ENCODE assay signal across 24 mouse cellular contexts in genomic region chr1:62991021-62991420, GRCm38 (mm10).
DNase-seq lines count a peak whose midpoint lies in the region; ATAC-seq and TF ChIP-seq lines count a peak whose summit lies in the region.
"Had no signal": no experiment of that assay in that cellular context is flagged by ENCODE, and none has a peak within 500 bp of the region (broad histone marks: within the 10 kb centered on the region; RNA-seq: fewer than 3 reads in every experiment).

No protein-coding gene starts in this region.

- H3K9ac ChIP-seq in embryonic facial prominence, embryonic 12.5 days, result no peak overlapping the region
- no peak overlapping the region for H3K9ac ChIP-seq in intestine, embryonic 14.5 days (ENCODE audit: low read length)
- no peak overlapping the region for H3K9ac ChIP-seq in intestine, postnatal 0 days (ENCODE audit: low read depth, low read length)
- H3K9ac ChIP-seq in CH12.LX (ENCODE audit: insufficient read depth, low read depth), result no peak overlapping the region
- H3K9ac ChIP-seq: forebrain, embryonic 13.5 days; forebrain, embryonic 15.5 days; forebrain, postnatal 0 days had no signal

- H3K4me2 ChIP-seq in embryonic facial prominence, embryonic 12.5 days (replicated peaks), result no peak overlapping the region
- H3K4me2 ChIP-seq in intestine, embryonic 14.5 days (ENCODE audit: low read length), result no peak overlapping the region
- H3K4me2 ChIP-seq in intestine, postnatal 0 days (replicated peaks; ENCODE audit: low read depth), result no peak overlapping the region
- peak overlapping the region; percentile 29; the same call in 1 of the 2 replicates for H3K4me2 ChIP-seq in CH12.LX (ENCODE audit: insufficient read depth, low read depth, poor library complexity, severe bottlenecking)
- H3K4me2 ChIP-seq: forebrain, embryonic 13.5 days; forebrain, embryonic 15.5 days had no signal

- no peak for DNase-seq in embryonic facial prominence, embryonic 10.5 days (ENCODE audit: low spot score)
- peak; percentile 44 for DNase-seq in intestine, embryonic 14.5 days (ENCODE audit: low spot score)
- DNase-seq in CH12.LX (ENCODE audit: extremely low read depth), result no peak
- DNase-seq in R1 (ENCODE audit: low read depth, low spot score), result peak; percentile 79
- DNase-seq in thymus, postnatal 14 days, result no peak
- no peak for DNase-seq in right cerebral cortex, postnatal 14 days
- DNase-seq: adrenal gland, adult 8-10 months; adrenal gland, postnatal 14 days; adrenal gland, postnatal 36 days; B cell, adult 2 months; cerebellum, adult 11-12 months; cerebellum, adult 2 months; cerebellum, adult 9-10 months; cerebellum, postnatal 10 days; cerebellum, postnatal 25 days; forebrain, postnatal 0 days had no signal

- in situ Hi-C loops in CH12.LX (cut with MboI; ENCODE audit: low pct_ligation_motif_present, low pct_unique_long_range_greater_than_20kb, low sequenced_read_pairs), result loop anchor here (25.0 kb wide), 1 partner anchor 1854 kb away; no protein-coding TSS in a partner anchor

- H3K9me3 ChIP-seq in embryonic facial prominence, embryonic 12.5 days, result no peaks in the 10 kb centered on the region
- no peaks in the 10 kb centered on the region for H3K9me3 ChIP-seq in embryonic facial prominence, embryonic 10.5 days
- H3K9me3 ChIP-seq in intestine, embryonic 14.5 days (ENCODE audit: control insufficient read depth, low read length), result 0 out of 2 replicates have a peak, but pooled peaks cover 4% of the 10 kb centered on the region
- no peaks in the 10 kb centered on the region for H3K9me3 ChIP-seq in intestine, postnatal 0 days (ENCODE audit: control insufficient read depth)
- peaks cover 4% of the 10 kb centered on the region for H3K9me3 ChIP-seq in CH12.LX (replicated peaks; ENCODE audit: low read length)
- H3K9me3 ChIP-seq: forebrain, embryonic 13.5 days; forebrain, embryonic 15.5 days had no signal

- H3K79me2 ChIP-seq in CH12.LX (replicated peaks; ENCODE audit: control insufficient read depth, extremely low read depth, insufficient read depth, poor library complexity, severe bottlenecking), result no peaks in the 10 kb centered on the region

- no peaks in the 10 kb centered on the region for H3K36me3 ChIP-seq in embryonic facial prominence, embryonic 12.5 days
- H3K36me3 ChIP-seq in embryonic facial prominence, embryonic 10.5 days (replicated peaks), result no peaks in the 10 kb centered on the region
- no peaks in the 10 kb centered on the region for H3K36me3 ChIP-seq in intestine, embryonic 14.5 days (ENCODE audit: control insufficient read depth, insufficient read depth, low read length)
- H3K36me3 ChIP-seq in intestine, postnatal 0 days (ENCODE audit: control insufficient read depth, insufficient read depth), result no peaks in the 10 kb centered on the region
- H3K36me3 ChIP-seq in CH12.LX (replicated peaks in 1 of 2; ENCODE audit: control insufficient read depth in 1 of 2, insufficient read depth in 1 of 2, low read length in 1 of 2), result no peaks in the 10 kb centered on the region
- H3K36me3 ChIP-seq: forebrain, embryonic 15.5 days; G1E had no signal

- 82% methylated on average over 10 of the region's 10 CpGs for WGBS in embryonic facial prominence, embryonic 12.5 days
- WGBS in embryonic facial prominence, embryonic 10.5 days, result 85% methylated on average over 10 of the region's 10 CpGs
- WGBS in intestine, embryonic 14.5 days, result 80% methylated on average over 10 of the region's 10 CpGs
- 82% methylated on average over 10 of the region's 10 CpGs for WGBS in intestine, postnatal 0 days

- H3K4me3 ChIP-seq in embryonic facial prominence, embryonic 12.5 days, result no peak overlapping the region
- H3K4me3 ChIP-seq in embryonic facial prominence, embryonic 10.5 days, result no peak overlapping the region
- H3K4me3 ChIP-seq in intestine, embryonic 14.5 days (ENCODE audit: low read depth, low read length), result no peak overlapping the region
- no peak overlapping the region for H3K4me3 ChIP-seq in intestine, postnatal 0 days (ENCODE audit: low read depth, low read length)
- no peak overlapping the region for H3K4me3 ChIP-seq in CH12.LX (replicated peaks in 1 of 3; ENCODE audit: low read depth in 2 of 3, low read length in 2 of 3, poor library complexity in 1 of 3)
- H3K4me3 ChIP-seq: forebrain, embryonic 13.5 days; forebrain, embryonic 15.5 days had no signal

- no peak for TF ChIP-seq CTCF in intestine, postnatal 0 days (IDR thresholded peaks at IDR 0.05; ENCODE audit: low read depth)
- TF ChIP-seq CTCF in CH12.LX (conservative IDR thresholded peaks at IDR 0.05 in 1 of 2, IDR thresholded peaks at IDR 0.05 in 1 of 2; ENCODE audit: low read depth in 2 of 2, low read length in 2 of 2), result no peak

- dilution Hi-C loops in CH12.LX (cut with MboI; ENCODE audit: extremely low pct_ligation_motif_present, extremely low pct_unique_long_range_greater_than_20kb, low sequenced_read_pairs), result no loop called here

- ATAC-seq in embryonic facial prominence, embryonic 12.5 days (ENCODE audit: insufficient number of reproducible peaks, insufficient read depth, low FRiP score, low TSS enrichment), result no peak
- ATAC-seq in intestine, embryonic 14.5 days (replicated peaks; ENCODE audit: low FRiP score, low TSS enrichment, low read depth), result no peak
- ATAC-seq in intestine, postnatal 0 days, result no peak
- ATAC-seq: activated CD4-positive, CD25-positive, alpha-beta regulatory T cell, adult 4 months; CD4-positive, CD25-positive, alpha-beta regulatory T cell, adult 4 months; forebrain, embryonic 13.5 days; forebrain, embryonic 15.5 days; forebrain, postnatal 0 days; Patski had no signal

- TF ChIP-seq POLR2A in CH12.LX (IDR thresholded peaks at IDR 0.05; ENCODE audit: low read depth, low read length), result no peak

- no peak for TF ChIP-seq RAD21 in CH12.LX (IDR thresholded peaks at IDR 0.05; ENCODE audit: low read depth, low read length)

- H3K27me3 ChIP-seq in embryonic facial prominence, embryonic 12.5 days, result no peaks in the 10 kb centered on the region
- H3K27me3 ChIP-seq in embryonic facial prominence, embryonic 10.5 days (replicated peaks; ENCODE audit: low read depth, poor library complexity, severe bottlenecking), result no peaks in the 10 kb centered on the region
- no peaks in the 10 kb centered on the region for H3K27me3 ChIP-seq in intestine, embryonic 14.5 days (replicated peaks; ENCODE audit: control insufficient read depth, insufficient read depth, low read length)
- no peaks in the 10 kb centered on the region for H3K27me3 ChIP-seq in intestine, postnatal 0 days (replicated peaks; ENCODE audit: control insufficient read depth, insufficient read depth, low read length)
- no peaks in the 10 kb centered on the region for H3K27me3 ChIP-seq in CH12.LX (replicated peaks)
- H3K27me3 ChIP-seq: forebrain, embryonic 13.5 days; forebrain, embryonic 15.5 days; Patski had no signal

- 0 out of 2 replicates have a peak overlapping the region, but pooled peaks have one; percentile 17 for H3K27ac ChIP-seq in embryonic facial prominence, embryonic 12.5 days
- H3K27ac ChIP-seq in embryonic facial prominence, embryonic 10.5 days (replicated peaks), result no peak overlapping the region
- H3K27ac ChIP-seq in intestine, embryonic 14.5 days (ENCODE audit: low read depth), result no peak overlapping the region
- no peak overlapping the region for H3K27ac ChIP-seq in intestine, postnatal 0 days (ENCODE audit: low read depth, low read length)
- H3K27ac ChIP-seq in CH12.LX (ENCODE audit: insufficient read depth, low read depth), result no peak overlapping the region
- H3K27ac ChIP-seq: forebrain, embryonic 13.5 days; forebrain, embryonic 15.5 days had no signal

- no peak for TF ChIP-seq EP300 in CH12.LX (IDR thresholded peaks at IDR 0.05; ENCODE audit: low read length)

- H3K4me1 ChIP-seq in embryonic facial prominence, embryonic 12.5 days, result no peaks in the 10 kb centered on the region
- H3K4me1 ChIP-seq in embryonic facial prominence, embryonic 10.5 days, result peaks cover 4% of the 10 kb centered on the region
- no peaks in the 10 kb centered on the region for H3K4me1 ChIP-seq in intestine, embryonic 14.5 days (replicated peaks; ENCODE audit: control insufficient read depth, insufficient read depth, low read length)
- no peaks in the 10 kb centered on the region for H3K4me1 ChIP-seq in intestine, postnatal 0 days (replicated peaks; ENCODE audit: control insufficient read depth, insufficient read depth, low read length)
- H3K4me1 ChIP-seq in CH12.LX (ENCODE audit: control insufficient read depth in 1 of 2, insufficient read depth in 2 of 2), result peaks cover 5 to 13% of the 10 kb centered on the region in 2 experiments
- H3K4me1 ChIP-seq: forebrain, embryonic 13.5 days; forebrain, embryonic 15.5 days had no signal

TF ChIP-seq in CH12.LX, 34 proteins besides CTCF, POLR2A, EP300 and RAD21:
- no peak for TF ChIP-seq NRF1 (IDR thresholded peaks at IDR 0.05; ENCODE audit: low read depth, low read length)
- no peak for TF ChIP-seq GABPA (IDR thresholded peaks at IDR 0.05; ENCODE audit: insufficient replicate concordance, low read depth, low read length)
- no peak for TF ChIP-seq SMC3 (IDR thresholded peaks at IDR 0.05; ENCODE audit: low read depth, low read length)
- TF ChIP-seq UBTF (IDR thresholded peaks at IDR 0.05; ENCODE audit: low read depth, low read length), result no peak
- no peak for TF ChIP-seq USF1 (IDR thresholded peaks at IDR 0.05; ENCODE audit: low read depth, low read length)
- TF ChIP-seq MAZ (IDR thresholded peaks at IDR 0.05; ENCODE audit: low read depth, low read length), result no peak
- TF ChIP-seq CHD1 (IDR thresholded peaks at IDR 0.05; ENCODE audit: low read depth, low read length), result no peak
- no peak for TF ChIP-seq CHD2 (IDR thresholded peaks at IDR 0.05; ENCODE audit: low read length)
TF ChIP-seq in CH12.LX: peak in this region for 0.

Comparison
In these comparisons a context has a peak if more than half of its experiments do, and no peak if none do; other contexts are left out.
1. DNase-seq: peak in intestine, embryonic 14.5 days (single experiment) and R1 (single experiment); none in embryonic facial prominence, embryonic 10.5 days (single experiment), CH12.LX (single experiment), thymus, postnatal 14 days (single experiment) and right cerebral cortex, postnatal 14 days (single experiment).